Mouse (Mus musculus) midbrain, embryonic 13.5 days (tissue): ENCODE results near the gene Axin1. TPM values are rescaled to one million over a fixed set of nuclear protein-coding genes. Genes with fewer than 3 reads are reported as not detected.
A peak's percentile ranks its signal among the peaks of the same experiment; 100 is the strongest.

Source experiments
- ATAC-seq: fragments of 200-750 bp; cut with Nextera tagmentation; 2 replicates; pipeline ENCODE4 v1.8.0; 2017; ENCODE audit warnings: mild to moderate bottlenecking, moderate TSS enrichment, moderate library complexity
- H3K27ac ChIP-seq: fragments of 300-500 bp; sonication (generic); 2 replicates; pipeline ENCODE4 v1.5.1; 2015; ENCODE audit warnings: inconsistent platforms, mild to moderate bottlenecking, moderate library complexity
- H3K27me3 ChIP-seq: fragments of 300-500 bp; sonication (generic); 2 replicates; pipeline ENCODE4 v1.6.1; 2015; ENCODE audit warnings: mild to moderate bottlenecking, inconsistent platforms
- H3K36me3 ChIP-seq: fragments of 300-500 bp; sonication (generic); 2 replicates; pipeline ENCODE4 v1.6.1; 2015; ENCODE audit warnings: mild to moderate bottlenecking, inconsistent platforms
- H3K4me1 ChIP-seq: fragments of 300-500 bp; sonication (generic); replicated peaks from 2 replicates; pipeline ENCODE4 v1.6.1; 2015; ENCODE audit warnings: inconsistent platforms
- H3K4me2 ChIP-seq: fragments of 300-500 bp; sonication (generic); replicated peaks from 2 replicates; pipeline ENCODE4 v1.6.1; 2015; ENCODE audit warnings: moderate library complexity, mild to moderate bottlenecking, inconsistent platforms
- H3K4me3 ChIP-seq: fragments of 300-500 bp; sonication (generic); replicated peaks from 2 replicates; pipeline ENCODE4 v1.5.1; 2015; ENCODE audit warnings: mild to moderate bottlenecking, inconsistent platforms
- H3K9ac ChIP-seq: fragments of 300-500 bp; sonication (generic); replicated peaks from 2 replicates; pipeline ENCODE4 v1.6.1; 2015; ENCODE audit warnings: mild to moderate bottlenecking, inconsistent platforms
- H3K9me3 ChIP-seq: fragments of 300-500 bp; sonication (generic); 2 replicates; pipeline ENCODE4 v1.6.1; 2016; ENCODE audit warnings: mild to moderate bottlenecking, inconsistent platforms
- WGBS: fragments of 180-500 bp; shearing (Covaris S2); methylation state at CpG from one replicate; pipeline ENCODE4 v1.1.7; 2015; 5-methylcytosine and 5-hydroxymethylcytosine counted together
- polyA plus RNA-seq: library from polyadenylated mRNA; unstranded; fragments of >200 nt; fragmentation: Nextera tagmentation; extraction: Ambion mirVana; gene quantifications from 2 replicates; pipeline ENCODE4 v1.2.1, GENCODE M21; 2015

Gene Axin1
- polyA plus RNA-seq, 1 experiment from 2014 or later = 17.3 TPM

DNA sequence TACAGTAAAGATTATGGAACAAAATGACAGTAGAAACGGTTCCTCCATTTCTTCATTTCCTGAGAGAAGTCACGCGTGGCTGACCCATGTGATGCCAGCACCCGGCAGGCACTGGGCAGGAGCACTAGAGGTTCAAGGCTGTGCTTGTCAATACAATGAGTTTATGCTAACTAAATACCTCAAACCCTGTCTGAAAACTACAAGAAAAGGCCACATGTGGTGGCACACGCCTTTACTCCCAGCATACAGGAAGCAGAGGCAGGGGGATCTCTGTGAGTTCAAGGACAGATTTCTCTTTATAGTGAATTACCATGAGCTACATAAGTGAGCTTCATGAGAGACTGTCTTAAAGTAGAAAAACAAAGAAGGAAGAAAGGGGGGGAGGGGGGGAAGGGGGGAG is 92.7 kb downstream of the Axin1 start:
- no peak for ATAC-seq
- Histone ChIP-seq H3K9me3 (no peaks in the 10 kb centered on the region), H3K36me3 (0 out of 2 replicates have a peak, but pooled peaks cover 5% of the 10 kb centered on the region), H3K4me2 (no peak overlapping the region), H3K4me3 (no peak overlapping the region), H3K27me3 (no peaks in the 10 kb centered on the region), H3K9ac (no peak overlapping the region), H3K27ac (no peak overlapping the region), H3K4me1 (0 out of 2 replicates have a peak, but pooled peaks cover 3% of the 10 kb centered on the region)
- WGBS = 87% methylated on average over 5 of the region's 5 CpGs

DNA sequence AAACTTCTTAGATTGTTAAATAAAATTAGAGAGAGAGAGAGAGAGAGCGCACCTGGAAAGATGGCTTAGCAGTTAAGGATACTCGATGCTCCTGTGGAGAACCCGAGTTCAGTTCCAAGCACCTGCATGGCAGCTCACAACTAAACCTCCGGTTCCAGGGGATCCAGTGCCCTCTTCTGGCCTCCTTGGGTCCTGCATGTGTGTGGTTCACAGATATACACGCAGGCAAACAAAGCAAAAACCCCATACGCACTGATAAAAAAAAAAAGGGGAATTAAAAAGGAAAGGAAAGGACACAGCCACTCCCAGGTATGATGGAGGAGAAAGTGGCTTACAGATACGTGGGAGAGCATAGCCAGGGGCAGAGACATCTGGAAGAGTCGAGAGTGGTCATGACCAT is 94.4 kb downstream of the Axin1 start:
- 0 out of 2 replicates have a peak, but pooled peaks cover 5% of the 10 kb centered on the region for H3K36me3 ChIP-seq
- H3K9me3 ChIP-seq = no peaks in the 10 kb centered on the region

DNA sequence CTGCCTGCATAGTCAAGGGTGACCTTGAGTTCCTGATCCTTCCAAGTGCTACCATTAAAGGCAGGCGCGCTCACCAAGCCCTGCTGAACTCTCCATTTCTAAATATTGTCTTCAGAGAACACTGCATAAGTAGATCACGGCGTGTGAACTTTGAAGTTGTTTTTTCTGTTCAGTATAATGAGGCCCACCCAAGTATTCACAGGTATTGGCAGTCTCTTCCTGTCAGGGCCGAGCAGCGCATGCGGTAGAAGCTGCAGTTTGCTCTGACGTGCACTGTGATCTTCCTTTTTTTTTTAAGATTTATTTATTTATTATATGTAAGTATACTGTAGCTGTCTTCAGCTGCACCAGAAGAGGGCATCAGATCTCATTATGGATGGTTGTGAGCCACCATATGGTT is 95.9 kb downstream of the Axin1 start:
- no peak overlapping the region for H3K4me3 ChIP-seq
- no peak overlapping the region for H3K9ac ChIP-seq
- no peak overlapping the region for H3K4me2 ChIP-seq
- H3K27me3 ChIP-seq = no peaks in the 10 kb centered on the region
- H3K4me1 ChIP-seq = 0 out of 2 replicates have a peak, but pooled peaks cover 3% of the 10 kb centered on the region
- no peaks in the 10 kb centered on the region for H3K9me3 ChIP-seq
- H3K36me3 ChIP-seq = 0 out of 2 replicates have a peak, but pooled peaks cover 5% of the 10 kb centered on the region
- no peak for ATAC-seq
- H3K27ac ChIP-seq = no peak overlapping the region
- 93% methylated on average over 8 of the region's 8 CpGs for WGBS

More for the DNA sequence above, 94.4 kb downstream of the Axin1 start:
- WGBS = 70% methylated on average over 8 of the region's 8 CpGs
- Histone ChIP-seq H3K9ac (no peak overlapping the region), H3K4me3 (no peak overlapping the region), H3K27ac (no peak overlapping the region), H3K27me3 (no peaks in the 10 kb centered on the region), H3K4me1 (0 out of 2 replicates have a peak, but pooled peaks cover 3% of the 10 kb centered on the region), H3K4me2 (no peak overlapping the region)
- ATAC-seq = no peak

DNA sequence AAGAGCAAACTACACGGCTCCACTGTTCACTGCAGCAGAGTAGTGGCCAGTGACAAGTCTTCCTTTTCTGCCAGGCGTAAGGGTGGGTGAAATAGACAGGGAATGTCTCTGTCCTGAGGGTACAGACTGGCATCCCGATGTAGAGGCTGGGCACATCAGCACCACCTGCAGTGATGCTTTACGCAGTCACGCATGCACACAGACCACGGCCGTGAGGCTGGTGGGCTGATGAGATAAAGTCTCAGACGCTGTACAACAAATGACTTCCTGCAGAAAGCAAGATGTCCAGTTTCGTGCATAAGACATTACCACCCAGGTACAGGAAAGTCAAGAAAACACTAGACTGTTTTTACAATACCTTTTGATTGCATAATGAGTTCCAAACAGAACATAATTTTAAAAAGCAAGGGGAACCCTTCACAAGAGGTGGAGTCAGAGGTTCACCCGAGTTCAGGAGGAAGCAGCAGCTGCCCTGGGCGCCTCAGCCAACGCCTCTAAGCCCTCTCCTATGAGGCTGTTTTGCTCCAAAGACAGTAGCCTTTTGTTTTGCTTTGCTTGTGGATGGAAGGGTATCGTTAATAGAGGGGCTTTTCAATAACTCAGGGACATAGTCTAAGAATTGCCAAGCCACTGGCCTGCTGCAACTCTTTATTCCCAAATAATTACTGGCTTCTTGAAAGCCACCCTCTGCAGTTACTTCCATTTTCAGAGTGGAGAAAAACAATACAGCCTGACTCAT is 96.8 kb downstream of the Axin1 start:
- Histone ChIP-seq H3K4me1 (0 out of 2 replicates have a peak, but pooled peaks cover 3% of the 10 kb centered on the region), H3K27me3 (no peaks in the 10 kb centered on the region), H3K27ac (peak overlapping the region; percentile 57), H3K4me2 (no peak overlapping the region), H3K4me3 (no peak overlapping the region), H3K9ac (no peak overlapping the region), H3K9me3 (no peaks in the 10 kb centered on the region), H3K36me3 (0 out of 2 replicates have a peak, but pooled peaks cover 5% of the 10 kb centered on the region)
- ATAC-seq = no peak
- WGBS = 69% methylated on average over 13 of the region's 13 CpGs

DNA sequence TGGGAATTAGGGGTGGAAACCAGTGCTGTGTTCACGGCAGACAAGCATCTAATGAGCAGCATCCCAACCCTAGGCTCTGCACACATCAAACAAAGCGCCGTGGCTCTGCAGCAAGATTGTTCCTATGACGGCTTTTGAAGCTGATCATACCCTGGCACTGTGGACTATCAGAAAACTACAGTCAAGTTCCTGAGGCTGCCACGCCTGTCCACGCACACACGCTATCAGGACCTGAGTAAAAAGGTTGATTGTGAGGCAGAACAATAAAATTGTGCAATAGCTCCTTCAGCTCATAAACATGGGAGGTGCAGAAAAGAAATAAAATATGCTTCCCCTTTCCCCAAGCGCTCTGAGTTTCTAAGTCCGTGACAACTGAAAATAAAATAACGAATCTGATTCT is 99.2 kb downstream of the Axin1 start:
- WGBS = 93% methylated on average over 10 of the region's 10 CpGs
- Histone ChIP-seq H3K9me3 (no peaks in the 10 kb centered on the region), H3K9ac (no peak overlapping the region), H3K4me2 (no peak overlapping the region), H3K27ac (no peak overlapping the region), H3K4me3 (no peak overlapping the region), H3K36me3 (0 out of 2 replicates have a peak, but pooled peaks cover 4% of the 10 kb centered on the region), H3K27me3 (no peaks in the 10 kb centered on the region), H3K4me1 (peaks cover 13% of the 10 kb centered on the region)
- no peak for ATAC-seq

DNA sequence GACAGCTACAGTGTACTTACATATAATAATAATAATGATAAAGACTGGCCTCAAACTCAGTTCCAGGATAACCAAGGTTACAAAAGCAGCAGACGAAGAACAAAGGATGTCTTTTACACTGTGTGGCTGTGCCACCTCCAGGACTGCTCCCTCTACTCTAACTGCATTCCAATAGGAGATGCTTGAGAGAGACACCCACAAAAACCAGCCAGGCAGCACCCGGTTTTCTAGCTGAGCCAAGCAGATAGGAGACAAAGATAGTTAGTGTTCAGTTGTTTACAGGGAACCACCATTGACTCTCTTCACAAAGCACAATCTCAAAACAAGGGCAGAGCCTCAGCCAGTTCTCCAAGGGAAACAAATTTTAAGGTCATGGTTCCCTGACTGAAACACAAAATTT is 101.1 kb downstream of the Axin1 start:
- Histone ChIP-seq H3K27ac (no peak overlapping the region), H3K27me3 (no peaks in the 10 kb centered on the region), H3K36me3 (no peaks in the 10 kb centered on the region), H3K9ac (no peak overlapping the region), H3K4me2 (no peak overlapping the region), H3K4me3 (no peak overlapping the region), H3K4me1 (peaks cover 26% of the 10 kb centered on the region), H3K9me3 (no peaks in the 10 kb centered on the region)
- ATAC-seq = no peak
- 73% methylated on average over 2 of the region's 2 CpGs for WGBS

DNA sequence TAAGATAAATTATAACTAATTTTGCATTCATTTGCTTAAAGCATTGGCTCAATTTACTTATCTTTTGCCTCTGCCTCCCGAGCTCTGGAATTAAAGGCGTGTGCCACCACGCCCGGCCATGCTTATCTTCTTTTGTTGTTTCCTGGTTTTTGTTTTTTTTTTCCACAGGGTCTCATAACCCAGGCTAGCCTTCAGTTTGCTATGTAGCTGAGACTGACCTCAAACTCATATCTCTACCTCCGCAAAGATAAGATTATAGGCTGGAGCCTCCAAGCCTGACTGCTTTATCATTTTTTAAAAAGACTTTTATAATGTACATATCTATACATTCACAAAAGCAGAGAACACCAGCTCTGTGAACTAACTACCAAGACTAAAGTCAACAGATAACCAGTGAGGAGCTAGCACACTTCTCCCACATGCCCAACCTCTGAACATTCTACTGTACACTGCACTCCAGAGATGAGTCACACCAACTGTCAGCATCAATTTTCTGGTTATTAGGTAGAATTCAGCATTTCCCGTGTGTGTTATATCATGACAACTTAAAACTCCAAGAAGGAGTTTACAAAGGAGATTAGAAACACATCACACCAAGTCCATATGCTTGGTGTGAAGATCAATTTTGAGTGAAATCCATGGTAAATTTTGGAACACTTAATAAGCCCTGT is 101.8 kb downstream of the Axin1 start:
- ATAC-seq = no peak
- peaks cover 30% of the 10 kb centered on the region for H3K4me1 ChIP-seq

DNA sequence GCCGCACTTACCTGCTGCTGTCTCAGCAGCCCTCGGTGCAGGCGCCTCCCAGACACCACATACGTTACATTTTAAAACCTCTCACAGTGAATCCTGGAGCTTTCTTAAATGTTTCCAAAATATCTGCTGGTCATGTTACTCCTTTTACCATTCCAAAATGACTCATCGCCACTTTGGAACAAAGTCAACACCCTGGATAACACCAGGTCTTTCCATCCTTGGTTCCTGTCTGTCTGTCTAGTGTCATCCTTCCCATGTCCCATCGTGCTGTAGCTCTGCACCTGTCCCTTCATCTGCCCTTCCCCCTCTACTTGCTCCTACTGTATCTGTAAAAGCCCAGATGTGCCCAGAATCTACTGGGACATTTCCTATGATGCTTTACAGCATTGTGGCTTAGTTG is 102.5 kb downstream of the Axin1 start:
- H3K36me3 ChIP-seq = no peaks in the 10 kb centered on the region
- H3K27me3 ChIP-seq = no peaks in the 10 kb centered on the region
- H3K4me2 ChIP-seq = no peak overlapping the region
- no peaks in the 10 kb centered on the region for H3K9me3 ChIP-seq
- H3K9ac ChIP-seq = no peak overlapping the region
- ATAC-seq = no peak
- H3K27ac ChIP-seq = no peak overlapping the region
- WGBS = 84% methylated on average over 6 of the region's 6 CpGs
- no peak overlapping the region for H3K4me3 ChIP-seq
- peaks cover 27% of the 10 kb centered on the region for H3K4me1 ChIP-seq

More for the DNA sequence above, 101.8 kb downstream of the Axin1 start:
- Histone ChIP-seq H3K27ac (no peak overlapping the region), H3K4me3 (no peak overlapping the region), H3K4me2 (no peak overlapping the region), H3K36me3 (no peaks in the 10 kb centered on the region), H3K9me3 (no peaks in the 10 kb centered on the region), H3K27me3 (no peaks in the 10 kb centered on the region), H3K9ac (no peak overlapping the region)
- 82% methylated on average over 6 of the region's 6 CpGs for WGBS

DNA sequence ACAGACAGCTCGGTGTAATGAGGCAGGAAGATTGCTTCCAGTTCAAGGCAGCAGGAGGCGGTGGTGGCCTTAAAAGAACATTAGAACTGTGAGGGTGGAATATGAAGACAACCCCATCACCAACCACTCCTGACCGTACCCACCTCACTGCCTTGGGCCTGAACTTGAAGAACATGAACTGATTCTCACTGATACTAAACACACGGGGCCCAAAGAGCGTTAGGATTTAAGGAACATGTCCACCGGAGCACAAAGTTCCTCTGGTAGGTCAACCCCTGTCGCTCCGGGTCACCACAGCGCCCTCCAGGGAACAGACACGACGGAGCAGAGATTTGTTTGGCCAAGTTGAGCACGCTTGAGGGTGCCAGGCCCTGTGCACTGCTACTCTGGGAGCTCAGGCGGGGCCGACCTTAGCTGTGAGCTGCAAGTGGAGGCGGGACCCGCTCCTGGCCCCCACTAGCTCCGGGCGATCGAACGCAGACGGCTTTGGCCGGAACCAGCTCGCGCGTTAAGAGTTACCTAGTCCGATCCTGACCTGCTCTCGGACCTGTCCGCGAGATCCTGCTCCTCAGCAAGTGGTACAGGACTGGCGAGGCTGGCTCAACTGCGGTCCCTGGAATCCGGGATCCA is 105.1 kb downstream of the Axin1 start:
- 1% methylated on average over 32 of the region's 32 CpGs for WGBS
- peak overlapping the region; percentile 84 for H3K4me2 ChIP-seq
- H3K27ac ChIP-seq = peak overlapping the region; percentile 69
- H3K9me3 ChIP-seq = no peaks in the 10 kb centered on the region
- H3K27me3 ChIP-seq = no peaks in the 10 kb centered on the region
- ATAC-seq = peak; percentile 96
- peaks cover 27% of the 10 kb centered on the region for H3K4me1 ChIP-seq
- no peaks in the 10 kb centered on the region for H3K36me3 ChIP-seq
- H3K4me3 ChIP-seq = peak overlapping the region; percentile 75
- peak overlapping the region; percentile 79 for H3K9ac ChIP-seq

DNA sequence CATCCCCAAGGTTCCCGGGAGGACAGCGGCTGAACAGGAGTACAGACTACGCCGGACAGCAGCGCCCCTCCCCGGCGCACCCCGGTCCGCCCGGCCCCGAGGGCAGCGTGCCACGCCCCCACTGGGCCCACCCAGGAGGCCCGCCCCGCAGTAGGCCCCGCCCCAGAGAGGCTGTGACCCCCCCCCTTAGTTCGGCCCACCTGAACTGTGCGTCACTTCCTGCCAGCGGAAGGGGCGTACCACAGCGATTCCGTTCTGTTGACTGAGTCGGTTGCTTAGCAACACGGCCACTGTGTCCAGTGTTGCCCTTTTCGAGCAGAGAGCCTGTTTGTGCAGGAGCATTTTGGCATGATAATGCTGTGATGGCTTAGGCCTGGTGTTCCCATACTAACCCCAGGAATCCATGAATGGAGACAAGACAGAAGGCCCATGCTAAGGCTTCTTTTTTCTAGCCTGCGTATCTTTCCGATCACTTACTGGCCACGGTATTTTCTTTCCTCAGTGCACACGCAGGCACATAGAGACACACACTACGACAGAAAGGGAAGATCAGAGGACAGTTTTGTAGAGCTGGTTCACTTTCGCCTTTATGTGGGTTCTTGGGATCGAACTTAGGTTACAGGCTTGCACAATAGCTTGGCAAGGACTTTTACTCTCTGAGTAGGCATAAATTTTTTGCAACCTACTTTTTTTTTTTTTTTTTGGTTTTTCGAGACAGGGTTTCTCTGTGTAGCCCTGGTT is 105.8 kb downstream of the Axin1 start, which contains the start of gene Fam234a:
Gene Fam234a (minus strand): TSS at position 142 of the 741 bp plus-strand sequence.
- H3K4me3 ChIP-seq = peak within 1 kb of the TSS; percentile 75
- peak within 1 kb of the TSS; percentile 71 for H3K27ac ChIP-seq
- peaks cover 27% of the 10 kb centered on the region for H3K4me1 ChIP-seq
- H3K9ac ChIP-seq = peak within 1 kb of the TSS; percentile 79
- H3K4me2 ChIP-seq = peak within 1 kb of the TSS; percentile 84
- H3K36me3 ChIP-seq = no peaks in the 10 kb centered on the region
- WGBS = 7% methylated on average over 33 of the region's 33 CpGs
- H3K27me3 ChIP-seq = no peaks in the 10 kb centered on the region
- peak; percentile 97 for ATAC-seq
- H3K9me3 ChIP-seq = no peaks in the 10 kb centered on the region
